Mouse (Mus musculus) lung, postnatal 25 days (tissue): ENCODE measurements around the gene Lrat.

Source experiments
- DNase-seq: peaks from one replicate; pipeline ENCODE4 v3.0.0; 2022; ENCODE audit warnings: low spot score

The Lrat gene

DNA sequence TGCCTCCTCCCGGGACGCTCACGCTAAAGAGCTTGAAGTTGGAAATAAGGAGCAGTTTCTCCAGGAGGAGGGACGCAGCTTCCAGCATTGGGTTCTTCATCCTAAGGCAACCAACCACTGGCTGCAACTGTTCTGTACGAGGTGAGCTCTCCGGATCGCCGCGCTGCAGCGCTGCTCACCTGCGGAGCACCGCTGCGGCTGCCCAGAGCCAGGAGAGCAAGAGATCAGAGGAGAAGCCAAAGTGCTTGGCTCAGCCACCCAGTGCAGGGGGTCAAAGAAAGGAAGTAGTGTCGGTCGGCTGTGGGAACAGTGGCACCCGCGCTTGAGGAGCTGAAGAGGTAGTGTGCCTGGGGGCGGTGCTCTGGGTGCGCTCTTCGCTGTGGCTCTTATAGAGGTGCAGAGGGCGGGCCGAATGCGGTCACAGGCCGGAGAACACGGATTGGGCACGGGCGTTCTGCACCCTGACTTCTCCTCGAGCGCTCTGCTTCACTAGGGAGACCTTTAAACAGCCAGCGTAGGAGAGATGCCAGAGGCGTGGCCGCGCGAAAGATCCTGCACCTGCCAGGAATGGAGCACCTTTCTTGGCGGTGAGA is at the start of gene Lrat:
Gene Lrat, minus strand, starts transcription at position 361 of the 593 bp plus-strand sequence.
- DNase-seq: peak; percentile 35

DNA sequence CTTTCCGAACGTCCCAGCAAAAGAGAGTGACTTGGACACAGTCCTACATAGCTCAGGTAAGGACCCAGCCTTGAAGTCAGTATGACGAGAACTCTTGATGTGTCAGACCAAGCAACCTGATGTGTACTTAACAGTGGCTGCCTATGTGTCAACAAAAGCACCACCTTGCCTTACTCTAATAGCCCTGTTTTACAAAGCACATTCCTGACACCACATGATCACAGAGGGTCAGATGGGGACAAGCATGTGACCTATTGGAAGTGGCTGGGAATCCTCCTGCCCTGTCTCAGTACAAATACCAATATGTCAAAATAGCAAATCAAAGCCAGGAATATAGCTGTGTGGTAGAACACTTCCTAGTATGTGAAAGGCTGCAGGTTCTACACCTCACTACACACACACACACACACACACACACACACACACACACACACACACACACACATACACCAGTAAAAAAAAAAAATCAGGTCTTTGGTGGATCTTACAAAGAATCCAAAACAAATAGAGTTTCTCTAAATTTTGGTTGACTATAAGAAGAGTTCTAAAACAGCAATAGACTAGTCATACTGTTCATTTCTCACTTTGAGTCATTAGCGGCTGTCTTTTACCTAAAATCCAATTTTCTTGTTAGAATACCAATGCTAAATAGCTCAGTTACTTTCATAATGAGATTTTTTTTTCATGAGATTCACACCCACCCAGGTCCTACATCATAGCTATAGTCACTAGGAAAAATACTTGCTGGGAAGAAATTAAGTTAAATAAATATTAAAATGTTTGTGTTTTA is 48.6 kb upstream of the Lrat start:
- no peak for DNase-seq

DNA sequence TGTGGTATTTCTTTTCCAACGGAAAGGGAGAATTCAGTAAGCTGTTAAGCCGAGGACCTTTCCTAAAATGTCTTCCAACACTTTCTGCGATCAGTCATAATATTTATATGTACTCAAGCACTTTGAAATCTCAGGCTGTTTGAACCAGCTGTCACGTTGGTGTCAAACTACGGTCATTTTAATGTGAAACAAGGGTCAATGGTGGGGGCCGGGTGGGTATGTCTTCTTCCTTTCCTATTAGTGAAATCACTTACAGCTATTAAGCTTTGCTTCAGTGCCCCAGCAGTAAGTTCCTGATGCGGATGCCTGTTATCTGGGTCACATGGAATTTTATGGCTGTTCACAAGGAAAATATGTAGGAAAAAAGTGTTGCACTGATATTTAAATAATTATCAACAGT is 46.9 kb upstream of the Lrat start:
- DNase-seq: peak; percentile 30

DNA sequence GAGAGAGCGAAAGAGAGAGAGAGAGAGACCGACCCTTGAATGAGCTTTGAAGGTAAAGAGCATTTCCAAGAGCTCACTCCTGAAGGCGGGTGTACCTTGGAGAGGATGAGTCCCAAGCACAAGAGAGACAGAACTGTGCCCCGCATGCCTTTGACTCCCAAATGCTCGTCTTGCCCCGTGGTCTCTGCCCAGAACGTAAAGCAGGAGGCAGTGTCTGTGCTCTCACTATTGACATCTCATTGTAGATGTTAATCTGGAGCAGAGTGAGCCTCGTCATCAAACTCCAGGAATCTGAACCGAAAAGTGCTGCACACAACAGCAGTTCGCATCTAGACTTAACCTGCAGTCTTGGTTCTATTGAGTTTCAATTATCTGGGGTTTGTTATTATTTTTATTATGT is 46.4 kb upstream of the Lrat start:
- DNase-seq: no peak

GRCm38 (mm10) chr3:82946375-82947107 is 42.8 kb upstream of the Lrat start:
- no peak for DNase-seq

DNA sequence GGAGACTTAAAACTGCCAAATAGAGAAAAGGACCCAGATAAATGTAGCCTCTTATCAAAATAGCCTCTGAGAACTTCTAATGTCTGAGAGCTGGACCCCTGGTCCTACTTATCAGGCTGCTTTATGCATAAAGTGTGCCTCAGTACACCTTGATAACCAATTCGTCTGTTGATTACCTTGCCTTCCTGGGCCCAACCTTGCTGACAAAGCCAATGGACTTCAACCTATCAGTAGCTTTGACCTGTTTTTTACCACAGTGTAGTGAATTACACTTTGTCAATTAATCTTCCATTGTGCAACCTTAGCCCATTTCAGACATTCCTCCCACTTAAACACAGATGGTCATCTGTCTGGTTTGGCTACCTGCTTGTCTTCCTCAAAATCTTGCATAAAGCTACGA is 24.1 kb upstream of the Lrat start:
- DNase-seq: no peak

DNA sequence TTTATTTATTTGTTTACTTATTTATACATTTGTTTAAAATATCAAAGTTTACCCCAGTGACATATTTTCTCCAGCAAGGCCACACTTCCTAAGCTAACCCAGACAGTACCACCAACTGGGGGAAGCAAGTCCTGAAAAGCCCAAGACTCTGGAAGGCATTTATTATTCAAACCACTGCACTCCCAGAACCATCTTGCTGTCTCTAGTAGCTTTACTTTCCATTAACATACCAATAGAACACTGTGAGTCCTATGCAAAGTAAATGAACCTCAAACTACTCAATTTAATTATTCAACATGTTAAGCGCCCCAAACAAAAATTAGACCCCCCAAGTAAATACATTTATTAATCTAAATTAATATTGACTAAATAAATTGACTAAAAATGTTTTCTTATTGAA is 11.9 kb upstream of the Lrat start:
- no peak for DNase-seq

DNA sequence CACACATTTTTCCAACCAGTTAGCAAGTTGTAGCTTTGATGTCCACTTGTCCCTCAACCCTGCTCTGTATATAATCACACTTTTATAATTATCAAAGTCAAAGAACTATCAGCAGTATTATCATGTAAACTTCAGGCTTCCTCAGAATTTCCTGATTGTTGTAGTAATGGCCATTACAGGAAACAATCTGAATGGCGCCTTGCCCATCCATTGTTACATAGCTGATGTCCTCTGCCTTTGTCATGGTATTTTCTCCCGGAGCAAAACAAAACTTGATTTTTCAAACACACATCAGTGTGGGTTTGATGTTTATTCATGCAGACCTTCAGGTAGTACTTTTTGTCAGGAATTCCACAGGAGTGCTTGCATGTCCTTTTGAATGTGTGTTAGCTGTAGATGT is 4.9 kb upstream of the Lrat start:
- no peak for DNase-seq

DNA sequence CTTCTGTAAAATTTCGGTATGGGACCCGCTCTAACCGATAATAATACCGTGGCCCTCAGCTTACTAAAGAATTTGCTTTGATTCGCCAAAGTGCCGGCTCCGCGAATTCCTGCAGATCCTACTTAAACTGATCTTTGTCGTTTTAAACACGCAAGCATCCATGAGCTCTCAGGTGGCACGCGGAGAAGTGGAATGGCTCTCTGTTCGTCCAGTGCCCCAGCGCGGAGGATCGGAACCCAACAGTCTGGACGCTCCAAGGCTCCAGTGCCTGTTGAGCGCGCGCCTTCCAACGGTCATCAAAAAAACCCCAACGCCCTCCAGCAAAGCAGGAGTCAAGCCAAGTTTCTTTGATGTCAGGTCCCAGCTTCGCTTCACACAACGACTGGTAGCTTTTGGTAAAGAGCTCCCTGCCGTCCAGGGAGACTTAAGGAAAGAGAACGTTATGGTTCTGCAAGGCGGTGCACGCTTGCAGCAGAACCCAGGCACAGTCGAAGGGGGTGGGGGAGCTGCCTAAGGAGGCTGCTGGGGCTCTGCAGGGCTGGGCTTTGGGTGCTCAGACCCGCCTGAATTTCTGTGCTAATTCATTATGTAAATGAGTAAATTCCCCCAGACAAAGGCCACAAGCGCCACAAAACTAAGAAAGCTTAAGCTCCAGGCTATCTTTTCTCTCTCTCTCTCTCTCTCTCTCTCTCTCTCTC is 587 bp upstream of the Lrat start:
- no peak for DNase-seq

DNA sequence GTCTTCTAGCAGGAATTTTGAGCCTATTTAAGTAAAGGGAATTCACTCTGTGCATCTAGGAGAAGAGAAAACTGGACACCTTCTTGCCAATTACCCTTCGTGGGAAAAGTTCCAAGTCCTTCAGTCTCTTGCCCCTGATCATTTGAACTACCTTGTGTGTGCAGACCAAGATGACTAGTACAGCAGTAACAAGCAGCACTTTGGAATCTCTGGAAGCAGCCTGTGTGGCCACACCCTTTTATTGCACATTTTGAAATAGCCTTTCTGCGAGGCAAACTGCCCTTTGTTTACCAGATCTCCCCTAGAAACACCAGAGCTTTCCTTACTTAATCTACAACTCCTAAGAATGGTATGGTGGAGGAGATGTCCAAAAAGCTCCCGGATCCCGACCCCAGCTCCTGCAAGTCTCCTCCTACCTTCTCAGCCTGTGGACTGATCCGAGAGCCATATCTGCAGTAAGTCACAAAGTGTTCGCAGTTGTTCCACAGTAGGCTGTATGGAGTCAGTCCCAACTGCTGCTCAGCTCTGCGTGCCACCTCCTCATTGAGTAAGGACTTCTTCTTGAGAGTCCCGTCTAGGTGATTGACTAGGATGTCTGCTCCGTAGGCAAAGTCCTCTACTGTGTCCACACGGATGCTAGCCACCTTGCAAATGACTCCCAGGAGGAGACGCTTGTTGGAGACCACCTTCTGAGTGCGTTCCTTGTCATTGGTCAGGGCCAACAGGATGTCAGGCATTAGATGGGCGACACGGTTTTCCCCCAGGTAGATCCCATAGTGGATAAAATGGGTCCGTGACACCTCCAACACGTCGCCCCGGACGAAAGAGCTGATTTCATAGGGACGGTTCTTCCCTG is 788 bp downstream of the Lrat start:
- DNase-seq: no peak

- no peak for DNase-seq
Observed at GRCm38 (mm10) chr3:82888842-82889241, 14.9 kb downstream of the Lrat start.

DNA sequence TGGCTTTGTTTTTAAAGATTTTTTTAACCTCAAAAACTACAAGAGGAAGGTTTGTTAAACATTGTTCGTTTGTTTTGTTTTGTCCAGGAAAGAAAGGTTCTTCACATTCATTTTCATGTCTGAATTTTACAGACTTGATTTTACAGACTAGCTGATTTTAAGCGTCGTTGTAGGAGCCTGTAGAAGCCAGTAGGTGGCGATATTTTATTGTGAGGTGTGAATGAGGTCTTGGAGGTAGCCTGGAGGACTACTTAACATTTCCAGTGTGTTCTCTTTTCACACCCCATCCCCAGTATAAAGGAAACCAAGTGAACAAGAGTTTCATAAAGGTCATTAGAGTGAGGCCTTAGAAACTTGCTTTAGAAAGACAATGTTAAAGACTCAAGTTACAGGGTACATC is 26.5 kb downstream of the Lrat start:
- DNase-seq: peak; percentile 46

- DNase-seq: peak; percentile 74
Observed at GRCm38 (mm10) chr3:82876372-82876739, 27.4 kb downstream of the Lrat start, which contains the start of gene Rbm46. TSS of gene Rbm46 (minus strand) at chr3:82876483.

DNA sequence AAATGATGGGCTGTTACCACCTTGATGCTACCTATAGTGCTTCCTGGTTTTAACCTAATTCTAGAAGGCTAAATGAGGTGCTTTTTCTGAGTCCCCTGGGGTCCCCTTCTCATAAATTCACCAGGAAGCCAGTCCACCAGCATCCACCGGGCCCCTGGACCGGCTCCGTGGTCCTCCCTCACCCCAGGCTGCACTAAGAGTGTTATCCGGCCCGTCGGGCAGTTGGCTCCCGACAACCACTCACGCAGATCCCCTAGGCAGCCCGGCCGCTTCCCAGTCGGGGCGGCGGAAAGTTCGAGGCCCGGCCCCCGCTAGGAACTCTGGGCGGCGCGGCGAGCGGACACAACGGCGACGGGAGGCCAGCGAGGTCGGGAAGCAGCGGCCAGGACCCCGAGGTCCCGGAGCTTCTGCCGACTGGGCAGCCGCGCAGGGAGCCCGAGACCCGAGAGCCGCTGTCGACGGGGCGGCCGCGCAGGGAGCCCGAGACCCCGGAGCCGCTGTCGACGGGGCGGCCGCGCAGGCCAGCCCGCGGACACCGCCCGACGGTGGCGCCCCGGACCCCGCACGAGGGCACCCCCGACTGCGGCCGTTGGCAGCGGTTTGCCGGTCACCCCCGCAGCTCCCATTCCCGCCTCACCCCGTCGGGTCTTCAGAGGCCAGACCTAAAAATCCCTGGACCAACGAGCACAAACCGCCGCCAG is 28.0 kb downstream of the Lrat start:
- no peak for DNase-seq

- DNase-seq: no peak
Observed at GRCm38 (mm10) chr3:82857414-82858077, 46.2 kb downstream of the Lrat start.
